ENCODE assay signal across 8 mouse cellular contexts in the genomic region with DNA sequence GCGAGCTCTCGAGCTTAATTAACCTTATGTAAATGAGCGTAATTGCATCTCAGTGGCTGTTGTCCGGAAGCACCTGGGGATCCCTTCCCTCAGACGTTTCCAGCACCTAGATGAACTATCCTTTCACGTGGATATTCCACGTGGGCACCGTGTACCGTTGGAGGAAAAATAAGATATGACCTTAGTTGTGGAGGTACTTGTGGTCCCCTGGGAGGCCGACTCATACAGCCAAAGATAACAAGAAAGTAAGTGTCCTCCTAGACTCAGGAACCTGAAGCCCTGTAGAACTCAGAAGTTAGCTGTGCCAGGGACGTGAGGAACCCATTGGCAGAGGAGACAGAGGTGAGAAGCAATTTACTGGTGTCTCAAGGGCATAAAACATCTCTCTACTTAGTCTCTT. TPM values are rescaled to one million over a fixed set of nuclear protein-coding genes. Genes with fewer than 3 reads are reported as not detected.
A peak's percentile ranks its signal among the peaks of the same experiment; 100 is the strongest.
DNase-seq lines count a peak whose midpoint lies in the region; ATAC-seq and TF ChIP-seq lines count a peak whose summit lies in the region.

No protein-coding gene starts in this region.

- 5% methylated on average over 11 of the region's 11 CpGs for WGBS in lung, embryonic 14.5 days
- WGBS in forebrain, embryonic 10.5 days, result 2% methylated on average over 11 of the region's 11 CpGs
- WGBS in limb, embryonic 10.5 days, result 4% methylated on average over 11 of the region's 11 CpGs
- WGBS in neural tube, embryonic 15.5 days, result 2% methylated on average over 11 of the region's 11 CpGs

- no peaks in the 10 kb centered on the region for H3K9me3 ChIP-seq in lung, embryonic 14.5 days (ENCODE audit: low read depth, low read length)
- H3K9me3 ChIP-seq in forebrain, embryonic 10.5 days, result no peaks in the 10 kb centered on the region
- H3K9me3 ChIP-seq in limb, embryonic 10.5 days (replicated peaks), result no peaks in the 10 kb centered on the region
- H3K9me3 ChIP-seq in neural tube, embryonic 15.5 days (replicated peaks), result no peaks in the 10 kb centered on the region

- DNase-seq in lung, embryonic 14.5 days, result no peak
- no peak for DNase-seq in lung, postnatal 10 days
- DNase-seq in forebrain, embryonic 10.5 days (ENCODE audit: extremely low spot score, low spot score), result no peak
- DNase-seq in limb, embryonic 10.5 days (ENCODE audit: low spot score), result no peak
- no peak for DNase-seq in c-Kit-positive CD71-positive TER-119-positive erythroid progenitor cells, embryonic 14.5 days (ENCODE audit: low spot score)
- DNase-seq in layer of hippocampus, adult 9-10 months (ENCODE audit: low spot score), result no peak
- no peak for DNase-seq in frontal cortex, postnatal 36 days (ENCODE audit: low spot score in 2 of 2)

- H3K4me2 ChIP-seq in lung, embryonic 14.5 days, result peak overlapping the region; percentile 50
- peak overlapping the region; percentile 57 for H3K4me2 ChIP-seq in neural tube, embryonic 15.5 days

- H3K36me3 ChIP-seq in lung, embryonic 14.5 days (ENCODE audit: insufficient read depth), result no peaks in the 10 kb centered on the region
- no peaks in the 10 kb centered on the region for H3K36me3 ChIP-seq in forebrain, embryonic 10.5 days (replicated peaks)
- H3K36me3 ChIP-seq in limb, embryonic 10.5 days, result no peaks in the 10 kb centered on the region
- H3K36me3 ChIP-seq in neural tube, embryonic 15.5 days, result no peaks in the 10 kb centered on the region

- ATAC-seq in lung, embryonic 14.5 days (ENCODE audit: insufficient read depth), result no peak
- ATAC-seq in neural tube, embryonic 15.5 days (ENCODE audit: low FRiP score), result no peak

- H3K27me3 ChIP-seq in lung, embryonic 14.5 days (ENCODE audit: insufficient read depth, low read length), result peaks cover 69% of the 10 kb centered on the region
- peaks cover 92% of the 10 kb centered on the region for H3K27me3 ChIP-seq in forebrain, embryonic 10.5 days (ENCODE audit: poor library complexity, severe bottlenecking)
- H3K27me3 ChIP-seq in limb, embryonic 10.5 days (ENCODE audit: low read depth, poor library complexity, severe bottlenecking), result peaks cover 85% of the 10 kb centered on the region
- peaks cover 59% of the 10 kb centered on the region for H3K27me3 ChIP-seq in neural tube, embryonic 15.5 days (replicated peaks)

- H3K27ac ChIP-seq in lung, embryonic 14.5 days (ENCODE audit: low read depth), result no peak overlapping the region
- H3K27ac ChIP-seq in forebrain, embryonic 10.5 days, result no peak overlapping the region
- H3K27ac ChIP-seq in limb, embryonic 10.5 days, result no peak overlapping the region
- H3K27ac ChIP-seq in neural tube, embryonic 15.5 days (replicated peaks), result no peak overlapping the region

- H3K4me3 ChIP-seq in lung, embryonic 14.5 days (ENCODE audit: low read depth, low read length), result peak overlapping the region; percentile 24; the same call in 1 of the 2 replicates
- peak overlapping the region; percentile 37 for H3K4me3 ChIP-seq in forebrain, embryonic 10.5 days
- peak overlapping the region; percentile 42 for H3K4me3 ChIP-seq in limb, embryonic 10.5 days
- peak overlapping the region; percentile 29 for H3K4me3 ChIP-seq in neural tube, embryonic 15.5 days (replicated peaks)

- H3K9ac ChIP-seq in lung, embryonic 14.5 days, result no peak overlapping the region
- no peak overlapping the region; the same call in 1 of the 2 replicates for H3K9ac ChIP-seq in neural tube, embryonic 15.5 days (replicated peaks)

- no peak for TF ChIP-seq CTCF in lung, embryonic 14.5 days (IDR thresholded peaks at IDR 0.05; ENCODE audit: low read depth)

- H3K4me1 ChIP-seq in lung, embryonic 14.5 days (ENCODE audit: insufficient read depth), result peaks cover 6% of the 10 kb centered on the region; the same call in 1 of the 2 replicates
- peaks cover 75% of the 10 kb centered on the region for H3K4me1 ChIP-seq in forebrain, embryonic 10.5 days
- peaks cover 83% of the 10 kb centered on the region for H3K4me1 ChIP-seq in limb, embryonic 10.5 days
- peaks cover 72% of the 10 kb centered on the region for H3K4me1 ChIP-seq in neural tube, embryonic 15.5 days

RNA-seq across cellular contexts. Expression of gene Skor1, which starts 13.4 kb away (rescaled TPM):
- not detected in 2 replicates for polyA plus RNA-seq in lung, embryonic 14.5 days (2014; fragmentation: Nextera tagmentation; extraction: Ambion mirVana)
- 0.05 TPM in 1 of 2 replicates, not detected in the other for polyA plus RNA-seq in forebrain, embryonic 10.5 days (2016; fragmentation: Nextera tagmentation; extraction: Ambion mirVana)
- 0.10 and 0.14 TPM in 2 replicates for polyA plus RNA-seq in limb, embryonic 10.5 days (2016; fragmentation: Nextera tagmentation; extraction: Ambion mirVana)
- 12.2 and 18.7 TPM in 2 replicates for polyA plus RNA-seq in neural tube, embryonic 15.5 days (2015; fragmentation: Nextera tagmentation; extraction: Ambion mirVana)

Comparison
In these comparisons a context has a peak if more than half of its experiments do, and no peak if none do; other contexts are left out.
1. RNA of gene Skor1, which starts 13.4 kb away (polyA plus RNA-seq): 12.2 to 18.7 TPM in neural tube, embryonic 15.5 days; 0.10 to 0.14 TPM in limb, embryonic 10.5 days, 0.05 TPM in forebrain, embryonic 10.5 days and not detected in lung, embryonic 14.5 days; every median in the first group is over 10 times any median in the second.
2. Peak in every context shown above with its lines, with median percentiles within 50 percentile points of each other: H3K4me3 ChIP-seq.